Mouse (Mus musculus) heart, postnatal 4 days (tissue): ENCODE results near the gene Ret. TPM values are rescaled to one million over a fixed set of nuclear protein-coding genes. Genes with fewer than 3 reads are reported as not detected.

ENCODE experiments used
- total RNA-seq, 2 experiments: library from RNA; stranded (reverse); gene quantifications; 2 replicates each; pipeline ENCODE4 v1.2.3; 2021

Gene Ret
- total RNA-seq, 2 experiments from 2014 or later = 4.2 to 5.6 TPM

Other genes with a start within 250 kb of the Ret start
- gene Rasgef1a, start 186.3 kb downstream of the Ret start, total RNA-seq = under 1 TPM; 0.62 to 0.63 TPM
- gene Csgalnact2, start 58.6 kb downstream of the Ret start, total RNA-seq = 10 to 100 TPM; 20.9 to 21.1 TPM
- 10 to 100 TPM; 19.9 to 23.6 TPM for gene Bms1, start 221.8 kb upstream of the Ret start, total RNA-seq